Mouse (Mus musculus) ES-E14 (cell line): Measurements from ENCODE around the gene Paqr7. TPM values are rescaled to one million over a fixed set of nuclear protein-coding genes. Genes with fewer than 3 reads are reported as not detected.

Experiments used
- DNase-seq: peaks from one replicate; pipeline ENCODE4 v3.0.0-alpha.2; 2013; ENCODE audit warnings: low read depth, low spot score
- H3K27ac ChIP-seq: 2 replicates; pipeline ENCODE4 v1.5.1; 2012; ENCODE audit warnings: low read depth, mild to moderate bottlenecking, low read length, moderate library complexity, mixed read lengths; ENCODE audit not compliant: poor library complexity, insufficient read depth, severe bottlenecking
- H3K36me3 ChIP-seq: 2 replicates; pipeline ENCODE4 v1.6.1; 2012; ENCODE audit warnings: mild to moderate bottlenecking, low read length, moderate library complexity, mixed read lengths; ENCODE audit not compliant: control insufficient read depth, poor library complexity, insufficient read depth, severe bottlenecking
- H3K4me1 ChIP-seq, 2 experiments: fragments of 150-350 bp in 1 of 2; sonication (generic) in 1 of 2; 2 replicates each; pipeline ENCODE4 v1.6.1; 2012; ENCODE audit warnings: low read length in 2 of 2, mild to moderate bottlenecking in 1 of 2, mixed read lengths in 1 of 2; ENCODE audit not compliant: control insufficient read depth in 2 of 2, insufficient read depth in 2 of 2, poor library complexity in 1 of 2
- H3K4me3 ChIP-seq, 2 experiments: fragments of 150-350 bp in 1 of 2; sonication (generic) in 1 of 2; 2 replicates each; pipeline ENCODE4 v1.5.1; 2012; ENCODE audit warnings: low read length in 2 of 2, low read depth in 1 of 2, mild to moderate bottlenecking in 1 of 2, mixed read lengths in 1 of 2; ENCODE audit not compliant: insufficient read depth in 1 of 2, poor library complexity in 1 of 2, severe bottlenecking in 1 of 2
- H3K9ac ChIP-seq: 2 replicates; pipeline ENCODE4 v1.6.1; 2012; ENCODE audit warnings: low read depth, mild to moderate bottlenecking, low read length, mixed read lengths; ENCODE audit not compliant: poor library complexity, insufficient read depth, severe bottlenecking
- H3K9me3 ChIP-seq: fragments of 150-350 bp; sonication (generic); 2 replicates; pipeline ENCODE4 v1.6.1; 2012; ENCODE audit warnings: low read depth, mild to moderate bottlenecking, low read length; ENCODE audit not compliant: control insufficient read depth, insufficient read depth
- CHD2 ChIP-seq: IDR thresholded peaks from 2 replicates; pipeline ENCODE4 v1.6.1; 2014; ENCODE audit warnings: mild to moderate bottlenecking, low read depth, low read length, inconsistent platforms
- HCFC1 ChIP-seq: IDR thresholded peaks from 2 replicates; pipeline ENCODE4 v1.6.1; 2012; ENCODE audit warnings: low read length, inconsistent platforms, borderline replicate concordance; ENCODE audit not compliant: insufficient read depth
- MAFK ChIP-seq: IDR thresholded peaks from 2 replicates; pipeline ENCODE4 v1.6.1; 2014; ENCODE audit warnings: mild to moderate bottlenecking, low read depth, low read length, inconsistent platforms; ENCODE audit not compliant: insufficient read depth
- ZC3H11A ChIP-seq: IDR thresholded peaks from 2 replicates; pipeline ENCODE4 v1.6.1; 2012; ENCODE audit warnings: low read depth, mild to moderate bottlenecking, inconsistent platforms, low read length, borderline replicate concordance
- ZNF384 ChIP-seq: IDR thresholded peaks from 2 replicates; pipeline ENCODE4 v1.6.1; 2012; ENCODE audit warnings: low read depth, low read length, inconsistent platforms
- in situ Hi-C, 2 experiments: fragments of 600-800 bp; cut with MboI; formaldehyde crosslinking; loops; one replicate each; pipeline ENCODE4 v1.15.1; 2025; ENCODE audit warnings: low sequenced_read_pairs in 2 of 2, inconsistent platforms in 1 of 2; ENCODE audit not compliant: unreplicated experiment in 2 of 2
- total RNA-seq: library from RNA; depleted of rRNA; stranded (reverse); fragments of 300-350 nt; gene quantifications from 2 replicates; pipeline ENCODE4 v1.2.3, GENCODE M21; 2012

The Paqr7 gene
- total RNA-seq, 1 experiment = 4.8 TPM

DNA sequence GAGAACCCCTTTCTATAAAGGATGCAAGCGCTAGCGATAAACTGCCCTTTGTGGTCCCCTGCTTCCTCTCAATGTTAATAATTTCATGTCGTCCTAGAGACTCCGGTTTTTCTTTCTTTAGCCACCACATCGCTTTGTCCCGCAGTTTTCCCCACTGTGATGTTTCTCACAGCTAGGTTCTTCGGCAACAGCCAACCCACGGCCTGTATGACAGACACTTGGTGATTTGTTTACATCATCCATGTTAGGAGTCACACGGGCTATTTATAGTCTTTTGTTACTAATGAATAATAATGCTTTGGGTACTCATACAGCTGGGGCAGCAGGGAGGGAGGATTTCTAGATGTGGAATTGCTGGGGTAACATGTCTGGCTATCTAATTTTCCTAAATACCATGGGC is 45.0 kb upstream of the Paqr7 start:
- peaks cover 9 to 33% of the 10 kb centered on the region in 2 experiments for H3K4me1 ChIP-seq
- no peak overlapping the region for H3K9ac ChIP-seq
- H3K4me3 ChIP-seq = no peak overlapping the region
- TF ChIP-seq HCFC1 = no peak
- no peak for TF ChIP-seq ZNF384
- TF ChIP-seq MAFK = no peak
- TF ChIP-seq CHD2 = no peak
- TF ChIP-seq ZC3H11A = no peak
- no peaks in the 10 kb centered on the region for H3K36me3 ChIP-seq
- no peak overlapping the region for H3K27ac ChIP-seq
- H3K9me3 ChIP-seq = no peaks in the 10 kb centered on the region
- in situ Hi-C loops = no loop called here
- DNase-seq = no peak

DNA sequence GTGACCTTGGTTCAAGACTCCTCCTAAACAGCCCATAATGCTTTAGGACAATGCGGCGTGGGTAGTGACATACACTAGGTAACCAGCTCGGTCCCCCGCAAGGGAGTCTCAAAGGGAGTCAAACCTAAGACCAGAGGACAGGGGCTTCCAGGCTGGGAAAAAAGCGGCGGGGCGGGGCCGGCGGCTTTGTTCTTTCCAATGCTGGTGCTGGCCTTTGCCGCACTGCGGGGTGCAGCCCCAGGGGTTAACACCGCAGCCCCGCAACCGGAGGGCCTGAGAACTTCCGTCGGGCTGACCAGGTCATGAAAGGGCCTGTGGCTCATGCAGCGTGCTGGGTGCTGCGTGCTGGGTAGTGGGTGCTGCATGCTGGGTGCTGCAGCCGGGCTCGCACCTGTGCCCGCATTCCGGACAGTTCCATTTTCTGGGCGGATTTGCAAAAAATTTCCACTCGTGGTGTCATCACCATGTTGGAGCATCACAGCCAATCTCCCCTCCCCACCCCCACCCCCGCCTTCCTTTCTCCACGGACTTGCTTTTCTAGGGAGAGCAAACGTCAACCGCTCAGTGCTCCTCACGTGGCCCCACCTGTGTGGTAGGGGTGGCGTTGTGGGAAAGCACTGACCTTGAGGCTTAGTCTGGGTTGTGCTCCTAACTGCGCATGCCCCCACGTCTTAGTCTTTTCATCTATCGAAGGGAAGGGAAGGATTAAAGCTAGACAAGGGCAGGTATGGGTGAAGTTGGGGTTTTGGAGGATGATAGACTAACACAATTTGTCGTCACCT is 42.7 kb upstream of the Paqr7 start:
- in situ Hi-C loops = no loop called here
- TF ChIP-seq MAFK (no peak), ZNF384 (no peak), CHD2 (no peak), ZC3H11A (no peak), HCFC1 (no peak)
- peak overlapping the region; percentile 28 to 63; a peak in 3 of 4 replicates for H3K4me3 ChIP-seq

DNA sequence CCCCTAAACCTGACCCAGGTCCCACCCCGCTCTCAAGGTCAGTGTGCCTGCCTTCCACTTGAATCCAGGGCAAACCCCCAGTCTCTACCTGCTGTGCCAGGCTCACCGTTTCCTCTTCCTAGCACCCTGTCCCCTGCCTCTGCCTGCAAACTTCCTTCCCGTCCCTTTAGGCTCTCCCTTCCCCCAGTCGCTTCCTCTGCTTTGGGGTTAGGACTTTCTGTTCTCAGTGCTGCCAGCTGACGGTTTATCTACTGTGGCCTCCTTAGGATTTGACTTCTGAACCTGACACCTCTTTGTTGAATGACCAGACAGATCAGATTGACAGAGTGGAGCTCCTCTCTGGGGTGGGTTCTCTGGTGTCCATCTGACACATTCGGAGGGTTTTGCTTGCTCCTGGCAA is 41.2 kb upstream of the Paqr7 start:
- Histone ChIP-seq H3K4me1 (peaks cover 14 to 22% of the 10 kb centered on the region in 2 experiments), H3K27ac (no peak overlapping the region), H3K36me3 (no peaks in the 10 kb centered on the region), H3K9ac (no peak overlapping the region), H3K4me3 (no peak overlapping the region), H3K9me3 (no peaks in the 10 kb centered on the region)
- in situ Hi-C loops = no loop called here
- DNase-seq = no peak
- TF ChIP-seq ZC3H11A (no peak), CHD2 (no peak), MAFK (no peak), ZNF384 (no peak), HCFC1 (no peak)

More for the DNA sequence above, 42.7 kb upstream of the Paqr7 start:
- Histone ChIP-seq H3K9ac (no peak overlapping the region), H3K36me3 (no peaks in the 10 kb centered on the region), H3K4me1 (peaks cover 14 to 28% of the 10 kb centered on the region in 2 experiments), H3K9me3 (no peaks in the 10 kb centered on the region), H3K27ac (no peak overlapping the region)
- no peak for DNase-seq

DNA sequence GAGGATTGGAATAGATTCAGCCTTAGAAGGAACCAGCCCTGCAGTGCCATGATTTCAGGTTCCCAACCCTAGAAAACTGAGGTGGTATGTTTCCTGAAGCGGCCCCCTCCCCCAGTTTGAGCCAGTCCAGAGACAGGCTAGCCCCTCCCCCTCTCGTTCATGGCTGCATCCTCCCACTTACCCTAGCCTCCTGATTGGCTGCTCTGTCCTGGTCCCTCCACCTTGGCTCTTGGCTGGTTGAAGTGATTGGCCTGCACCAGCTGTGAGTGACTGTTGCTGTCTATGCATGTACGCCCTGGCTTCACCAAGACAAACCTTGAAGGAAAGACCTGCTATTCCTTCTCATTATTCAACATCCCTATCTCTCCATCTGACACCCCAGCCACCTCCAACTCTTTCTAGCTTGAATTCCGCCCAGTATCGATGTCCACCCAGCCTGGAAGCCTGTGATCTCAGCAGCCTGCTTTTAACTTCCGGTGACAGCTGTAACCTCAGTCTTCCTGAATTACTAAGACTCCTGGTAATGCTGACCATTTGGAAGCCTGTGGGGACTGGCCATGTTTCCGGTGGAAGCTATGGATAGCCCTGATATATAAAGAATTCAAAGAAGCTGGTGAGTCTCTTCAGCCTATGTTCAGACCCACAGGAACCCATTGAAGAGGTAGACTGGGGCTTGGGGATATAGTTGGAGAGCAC is 39.2 kb upstream of the Paqr7 start:
- no peak for DNase-seq
- no peaks in the 10 kb centered on the region for H3K36me3 ChIP-seq
- H3K9me3 ChIP-seq = no peaks in the 10 kb centered on the region
- H3K4me1 ChIP-seq = peaks cover 12 to 24% of the 10 kb centered on the region in 2 experiments
- no peak for TF ChIP-seq ZNF384
- TF ChIP-seq MAFK = no peak
- in situ Hi-C loops = no loop called here
- H3K9ac ChIP-seq = no peak overlapping the region
- no peak overlapping the region for H3K27ac ChIP-seq
- no peak overlapping the region for H3K4me3 ChIP-seq
